Mouse (Mus musculus): ENCODE measurements at regions not wholly inside any gene's neighbourhood (a gene's known extent, or its start where the extent isn't known, plus 50 kb on each side); places are given as distances from the start of the nearest gene placed in this dataset.

DNA sequence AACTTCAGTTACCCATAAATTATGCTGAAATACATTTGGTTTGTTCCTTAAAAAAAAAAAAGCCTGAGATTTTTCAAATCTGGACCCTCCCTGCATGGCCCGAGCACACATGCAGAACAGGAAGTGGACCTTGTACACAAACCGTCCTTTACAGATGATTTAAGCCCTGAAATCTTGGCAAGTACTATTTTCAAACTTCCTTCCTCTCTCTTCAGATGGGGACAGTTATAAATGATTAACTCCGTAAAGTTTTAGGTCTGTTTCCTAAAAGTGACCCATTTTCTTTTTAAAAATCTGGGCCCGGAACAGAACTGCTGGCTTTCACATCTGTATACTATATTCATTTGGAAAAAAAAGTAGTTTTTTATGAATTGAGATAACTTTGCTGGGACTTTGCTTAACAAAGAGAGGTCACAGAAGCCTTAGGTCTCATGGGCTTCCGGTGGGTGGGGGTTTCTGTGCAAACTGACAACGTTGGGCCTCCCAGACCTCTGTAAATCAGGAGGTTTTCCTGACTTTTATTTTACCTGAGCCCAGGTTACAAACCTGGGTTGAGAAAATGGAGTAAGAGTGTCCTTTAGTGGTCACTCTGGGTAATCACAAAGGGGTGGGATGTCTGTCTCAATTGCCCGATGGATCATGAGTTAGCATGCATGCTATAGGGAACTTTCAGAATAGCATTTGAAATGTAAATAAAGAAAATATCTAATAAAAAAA lies 368.4 kb downstream of the Ankrd50 start:
- no peak for DNase-seq

DNA sequence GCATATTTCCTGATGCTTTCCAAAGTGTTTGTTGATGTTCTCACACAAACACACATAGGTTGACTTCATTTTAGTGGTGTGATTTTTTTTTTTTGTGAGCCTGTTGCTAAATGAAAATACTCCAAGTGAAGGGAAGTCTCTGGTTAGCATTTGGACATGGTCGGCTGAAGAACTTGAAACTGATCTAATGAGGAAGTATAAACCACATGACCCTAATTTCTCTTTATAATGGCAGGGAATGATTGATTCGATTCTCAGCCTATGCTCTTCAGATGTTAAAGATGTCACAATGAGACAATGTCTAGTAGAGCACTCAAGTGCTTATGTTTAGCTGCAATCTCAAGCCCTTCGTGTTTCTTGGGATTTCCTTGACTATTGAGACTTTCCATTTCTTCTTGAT lies 372.1 kb downstream of the Ankrd50 start:
- no peak for DNase-seq

DNA sequence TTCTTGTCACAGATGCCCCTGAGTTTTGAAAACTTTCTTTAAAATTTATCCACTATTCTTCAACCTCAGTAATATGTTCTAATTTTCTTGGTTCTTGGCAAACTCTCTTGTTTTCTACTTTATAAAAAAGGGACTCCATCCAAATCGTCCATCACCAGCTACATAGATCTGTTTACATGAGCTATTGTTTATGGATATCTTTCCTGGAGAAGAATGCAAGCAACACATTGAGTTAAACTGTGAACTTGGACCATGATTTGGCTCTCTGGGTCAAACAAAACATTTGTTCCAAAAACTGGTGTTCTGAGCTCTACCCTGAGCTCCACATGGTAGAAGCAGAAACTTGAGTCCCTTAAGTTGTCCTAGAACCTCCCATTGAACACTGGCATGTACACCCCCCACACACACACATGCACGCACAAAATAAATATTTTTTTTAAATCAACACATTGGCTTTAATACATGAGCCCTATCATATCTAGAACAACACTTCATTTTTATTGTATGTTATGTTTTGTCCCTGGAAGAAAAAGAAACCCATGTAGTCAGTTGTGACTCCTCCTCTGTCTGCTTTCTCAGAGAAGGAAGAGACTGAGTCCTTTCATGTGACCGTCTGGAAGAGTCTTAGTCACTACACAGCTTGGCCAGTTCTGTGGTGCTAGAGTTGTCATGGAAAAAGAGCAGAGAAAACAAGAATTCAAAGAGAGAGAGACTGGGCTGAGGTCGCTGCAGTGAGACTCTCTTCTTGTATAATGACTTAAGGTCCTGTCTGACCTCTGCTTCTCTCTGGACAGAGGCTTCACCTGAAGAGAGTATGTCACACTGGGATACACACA lies 379.4 kb downstream of the Ankrd50 start:
- no peak for DNase-seq

DNA sequence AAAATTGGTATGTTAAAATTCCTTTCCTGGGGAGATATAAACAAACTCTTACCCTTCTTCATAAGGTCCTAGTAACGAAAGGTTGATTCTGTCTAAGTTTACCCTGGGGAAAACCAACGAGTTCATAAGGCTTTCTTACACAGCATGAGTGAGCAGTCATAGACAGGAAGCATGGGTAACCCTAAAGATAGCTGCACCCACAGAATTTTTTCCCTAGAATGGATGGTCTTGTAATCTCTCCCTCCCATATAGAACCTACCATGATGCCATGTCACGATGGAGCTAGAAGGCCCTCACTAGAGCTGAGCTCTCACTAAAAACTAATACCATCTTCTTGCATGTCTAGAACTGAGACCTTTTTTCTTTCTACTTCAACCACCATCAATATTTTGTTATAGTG lies 380.1 kb upstream of the Gm5148 start:
- no peak for DNase-seq

DNA sequence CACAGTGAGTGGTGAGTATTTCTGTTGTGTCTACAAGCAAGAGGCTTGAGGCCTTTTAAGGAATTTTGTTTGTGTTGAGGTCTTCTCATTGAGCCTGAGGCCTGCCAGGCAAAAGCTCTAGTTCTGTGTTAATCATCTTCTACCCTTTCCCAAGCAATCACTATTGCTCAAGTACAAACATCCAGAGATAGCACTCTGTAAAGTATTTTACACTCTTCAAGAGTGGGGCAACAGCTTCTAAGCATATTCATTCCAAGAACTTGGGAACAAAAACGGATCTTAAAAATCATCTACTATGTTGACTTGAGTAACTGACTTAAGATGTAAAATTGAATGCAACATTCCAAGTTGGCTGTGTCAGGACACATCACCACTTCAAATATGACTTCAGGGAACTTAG lies 378.7 kb upstream of the Gm5148 start:
- no peak for DNase-seq

DNA sequence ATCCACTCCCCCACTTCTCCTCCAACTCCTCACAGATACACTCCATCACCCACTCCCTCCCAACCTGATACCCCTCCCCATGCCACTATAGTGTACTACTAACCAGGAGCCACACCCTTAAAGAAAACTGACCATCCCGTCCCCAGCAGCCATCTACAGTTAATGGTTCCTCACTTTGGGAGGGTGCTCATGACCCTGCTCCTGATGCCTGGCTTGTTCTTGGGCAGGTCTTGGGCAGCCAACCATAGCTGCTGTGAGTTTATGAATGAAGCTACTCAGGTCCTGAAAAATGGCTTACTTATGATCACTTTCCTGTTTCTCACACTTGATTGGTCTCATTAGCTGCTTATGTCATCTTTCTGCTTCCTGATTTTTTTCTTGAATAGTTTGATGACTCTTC lies 377.9 kb upstream of the Gm5148 start:
- DNase-seq, result no peak

DNA sequence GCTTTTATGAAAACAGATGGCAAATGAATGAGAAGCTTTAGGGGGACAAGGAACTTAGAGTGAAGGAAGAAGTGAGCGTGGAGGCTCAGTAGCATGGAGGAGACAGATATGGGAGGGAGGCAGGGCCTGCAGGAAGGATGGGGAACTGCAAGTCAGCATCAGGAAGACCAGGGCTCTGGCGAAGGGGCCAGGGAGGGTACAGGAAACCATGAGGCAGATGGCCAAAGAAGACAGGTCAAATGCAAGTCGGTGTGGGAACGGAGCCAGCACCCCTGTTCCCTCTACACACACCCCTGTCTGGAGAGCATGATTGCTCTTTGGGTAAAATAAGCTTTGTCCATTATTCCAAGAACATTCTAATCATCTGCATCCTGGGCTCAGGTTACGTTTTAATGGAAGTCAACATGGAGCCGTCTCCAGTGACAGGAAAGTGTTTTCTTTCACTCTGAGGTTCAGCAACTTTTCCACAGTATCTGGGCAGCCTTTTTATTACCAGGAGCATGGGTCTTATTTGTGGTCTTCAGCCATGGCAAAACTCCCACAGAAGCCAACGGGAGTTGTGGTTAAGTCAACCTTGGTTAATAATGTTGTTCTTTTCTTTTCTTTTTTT lies 370.2 kb upstream of the Gm5148 start:
- DNase-seq, result peak; percentile 22

DNA sequence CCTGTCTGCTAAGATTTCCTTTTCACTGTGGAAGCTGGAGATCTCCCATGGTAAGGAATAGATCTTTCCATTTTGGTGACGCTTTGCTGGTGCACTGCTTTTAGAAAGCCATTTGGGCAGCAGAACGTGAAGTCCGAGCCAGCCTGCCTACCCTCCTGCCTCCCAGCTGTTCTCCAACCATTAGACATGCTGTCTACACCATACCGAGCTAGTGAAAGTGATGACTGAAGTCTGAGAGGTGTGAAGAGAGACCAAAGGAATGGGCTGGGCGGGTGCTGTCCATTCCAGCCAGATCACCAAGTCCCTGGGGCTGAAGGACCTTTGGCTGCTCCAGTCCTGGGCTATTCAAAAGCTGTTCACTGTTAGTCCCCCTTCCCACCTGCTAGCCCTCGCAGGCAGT lies 360.3 kb upstream of the Gm5148 start:
- DNase-seq, result no peak

DNA sequence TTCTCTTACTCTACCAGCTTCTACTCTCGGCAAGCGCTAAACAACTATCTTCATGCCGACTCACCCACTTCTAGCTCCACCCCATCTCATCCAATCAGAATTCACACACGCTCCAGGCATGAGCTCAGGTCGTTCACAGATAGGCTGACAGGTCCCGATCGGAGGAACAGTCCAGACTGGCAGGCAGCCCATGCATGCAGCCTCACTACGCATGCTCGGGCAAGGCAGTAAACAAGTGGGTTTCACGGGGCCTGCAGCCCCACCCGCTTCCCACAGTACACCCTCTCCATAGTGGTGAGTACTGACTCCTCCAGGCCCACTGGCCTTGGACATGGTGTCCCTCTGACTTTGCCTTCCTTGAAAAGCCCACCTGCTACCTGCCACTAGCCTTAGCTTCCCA lies 358.1 kb upstream of the Gm5148 start:
- peak; percentile 71 for DNase-seq

DNA sequence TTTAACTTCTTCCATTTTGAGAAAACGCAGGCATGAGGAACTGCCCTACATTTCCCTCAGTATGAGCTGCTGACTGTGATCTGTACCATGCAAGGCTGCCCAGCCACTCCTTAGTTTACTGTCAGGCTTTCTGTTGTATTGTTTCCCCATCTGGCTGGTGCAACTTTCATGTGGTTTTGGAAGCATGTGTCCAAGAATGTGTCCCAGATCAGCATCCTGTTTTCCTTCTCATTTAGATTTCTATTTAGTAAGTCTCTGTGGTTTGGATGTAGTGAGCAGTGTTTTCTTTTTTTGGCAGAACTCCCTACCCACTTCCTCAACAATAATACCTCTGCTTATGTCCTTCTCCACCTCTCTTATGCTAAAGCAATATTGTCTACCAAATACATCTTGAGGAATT lies 352.5 kb upstream of the Gm5148 start:
- no peak for DNase-seq

DNA sequence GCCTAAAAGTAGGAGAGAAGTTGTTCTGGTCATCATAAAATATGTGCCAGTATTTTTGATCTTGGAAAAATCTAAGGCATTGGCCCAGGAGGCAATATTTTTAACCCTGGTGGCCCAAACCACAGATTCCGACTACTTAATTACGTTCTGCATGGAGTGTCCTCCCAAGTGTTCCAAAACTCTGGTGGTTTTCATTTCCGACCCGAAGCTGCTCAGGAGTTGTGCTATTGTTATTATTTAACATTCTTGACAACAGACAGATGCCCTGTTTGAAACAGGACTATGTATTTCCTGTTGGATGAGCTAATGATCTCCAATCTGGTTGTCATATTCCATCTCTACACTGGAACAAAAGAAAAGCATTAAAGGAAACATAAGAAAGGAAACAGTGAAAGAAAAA lies 349.7 kb upstream of the Gm5148 start:
- DNase-seq, result no peak

DNA sequence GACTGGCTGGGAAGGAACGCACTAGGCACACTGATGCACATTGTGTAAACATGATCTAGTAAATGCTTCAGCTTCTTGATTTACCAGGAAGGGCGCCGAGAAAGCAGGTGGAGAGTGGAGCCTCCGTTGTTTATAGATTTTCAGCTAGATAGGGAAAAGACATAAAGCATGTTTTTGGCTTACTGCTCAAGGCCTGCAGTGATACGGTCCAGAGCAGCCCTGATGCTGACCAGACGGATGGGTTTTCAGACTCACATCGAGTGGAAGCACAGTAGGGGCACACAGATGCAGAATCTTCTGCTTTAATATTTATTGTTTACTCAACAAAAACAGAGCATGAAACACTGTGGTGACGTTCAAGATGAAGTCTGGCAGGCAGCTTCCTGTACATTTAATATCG lies 331.3 kb upstream of the Gm5148 start:
- DNase-seq, result no peak

DNA sequence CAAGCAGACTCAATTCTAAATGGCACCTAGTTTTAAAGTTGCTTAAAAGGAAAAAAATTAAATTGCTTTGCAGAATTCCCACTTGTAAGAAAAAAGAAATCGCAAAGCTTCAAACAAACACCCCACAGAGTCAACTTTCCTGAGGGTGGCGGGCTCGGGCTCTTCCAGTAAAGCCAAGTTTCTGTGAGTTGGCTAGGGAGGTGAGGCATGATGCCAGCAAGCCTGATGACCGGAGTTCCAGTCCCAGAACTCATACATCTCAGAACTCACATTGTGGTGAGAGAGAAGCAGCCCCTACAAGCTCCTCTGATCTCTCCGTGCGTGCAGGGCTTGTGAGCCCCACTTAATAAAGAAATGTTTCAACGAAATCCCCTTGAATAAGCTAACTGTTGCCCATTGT lies 328.7 kb upstream of the Gm5148 start:
- DNase-seq, result no peak

DNA sequence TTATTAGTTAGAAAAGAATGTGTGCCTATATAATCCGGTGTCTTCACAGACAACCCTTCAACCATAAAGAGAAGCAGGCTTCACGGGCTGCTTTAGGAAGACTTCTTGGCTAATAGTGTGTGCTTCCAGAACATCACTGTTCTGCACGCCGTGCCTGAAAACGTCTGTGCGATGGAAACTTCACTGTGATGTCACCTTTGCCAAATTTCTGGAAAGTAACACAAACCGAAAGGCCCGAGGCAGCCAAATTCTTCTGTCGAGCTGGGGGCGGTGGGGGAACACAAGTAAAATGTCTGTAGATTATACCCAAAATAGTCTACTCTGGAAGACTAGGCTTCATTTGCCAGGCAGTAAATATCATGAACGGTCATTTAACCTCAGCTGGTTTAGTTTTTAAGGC lies 327.5 kb upstream of the Gm5148 start:
- DNase-seq, result no peak

DNA sequence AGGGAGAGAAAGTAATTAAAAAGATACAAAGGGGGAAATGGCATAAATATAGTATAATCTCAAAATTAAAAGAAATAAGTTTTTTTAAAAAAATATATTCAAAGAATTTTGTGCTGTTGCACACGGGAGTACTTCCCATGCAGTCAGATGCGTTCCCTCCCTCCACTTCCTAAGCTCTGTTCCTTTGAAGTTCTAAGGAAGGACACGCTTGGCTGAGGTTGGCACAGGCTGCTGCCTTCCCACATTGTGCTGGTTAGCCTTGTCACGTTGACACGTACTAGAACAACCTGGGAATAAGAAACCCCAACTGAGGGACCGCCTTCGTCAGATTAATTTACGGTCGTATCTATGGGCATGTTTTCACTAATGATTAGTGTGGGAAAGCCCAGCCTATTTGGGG lies 326.6 kb upstream of the Gm5148 start:
- DNase-seq, result no peak

DNA sequence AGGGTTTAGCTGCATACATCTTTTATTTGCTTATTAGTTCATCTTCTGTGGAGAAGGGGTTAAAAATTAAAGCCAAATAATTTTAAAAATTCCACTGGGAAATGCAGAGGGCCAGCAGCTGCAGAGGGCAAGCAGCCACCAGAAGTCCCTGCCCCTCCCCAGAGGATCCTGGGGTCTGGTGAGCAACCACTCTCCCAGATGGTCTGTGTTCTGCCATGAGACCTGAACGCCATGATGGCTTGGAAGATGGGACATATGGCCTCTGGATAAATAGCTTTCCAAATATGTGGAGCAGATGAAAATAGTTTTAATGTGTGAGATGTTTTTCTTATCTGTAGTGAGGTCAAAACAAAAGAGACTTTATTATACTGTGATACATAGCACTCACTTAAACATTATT lies 326.1 kb upstream of the Gm5148 start:
- DNase-seq, result peak; percentile 33

DNA sequence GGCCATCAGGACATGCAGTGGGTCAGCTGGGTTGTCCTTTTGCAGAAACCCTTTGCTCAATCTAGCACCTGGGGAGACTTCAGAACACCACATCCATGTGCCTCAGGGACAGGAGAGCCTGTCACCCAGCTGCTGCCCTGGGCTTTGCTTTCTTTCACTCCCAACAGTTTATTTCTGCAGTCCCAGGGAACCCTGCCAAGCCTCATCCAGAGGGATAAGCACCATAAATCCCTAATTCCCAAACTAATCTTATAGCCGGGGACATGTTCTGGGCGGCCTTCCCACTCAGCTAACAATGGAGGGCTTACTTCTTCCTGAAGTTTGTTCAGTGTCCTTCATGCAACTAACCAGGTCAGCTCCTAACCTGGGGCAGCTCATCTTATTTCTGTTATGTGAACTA lies 325.0 kb upstream of the Gm5148 start:
- peak; percentile 59 for DNase-seq

DNA sequence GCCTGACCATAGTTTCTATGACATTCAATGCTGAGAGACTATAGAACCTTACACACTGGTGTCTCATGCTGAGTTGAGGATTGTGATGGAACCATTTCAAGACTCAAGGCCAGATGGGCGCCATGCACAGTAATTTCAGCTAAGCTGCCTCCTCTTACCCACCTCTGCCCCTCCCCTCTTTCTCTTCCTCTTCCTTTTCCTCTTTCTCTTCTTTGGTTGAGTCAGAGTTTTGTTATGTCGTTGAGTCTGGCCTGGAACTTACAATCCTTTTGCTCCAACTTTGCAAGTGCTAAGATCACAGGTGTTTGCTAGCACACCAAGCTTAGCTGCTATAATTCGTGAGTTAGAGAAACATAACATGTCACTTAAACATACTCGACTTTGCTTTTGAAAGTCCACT lies 323.2 kb upstream of the Gm5148 start:
- no peak for DNase-seq

DNA sequence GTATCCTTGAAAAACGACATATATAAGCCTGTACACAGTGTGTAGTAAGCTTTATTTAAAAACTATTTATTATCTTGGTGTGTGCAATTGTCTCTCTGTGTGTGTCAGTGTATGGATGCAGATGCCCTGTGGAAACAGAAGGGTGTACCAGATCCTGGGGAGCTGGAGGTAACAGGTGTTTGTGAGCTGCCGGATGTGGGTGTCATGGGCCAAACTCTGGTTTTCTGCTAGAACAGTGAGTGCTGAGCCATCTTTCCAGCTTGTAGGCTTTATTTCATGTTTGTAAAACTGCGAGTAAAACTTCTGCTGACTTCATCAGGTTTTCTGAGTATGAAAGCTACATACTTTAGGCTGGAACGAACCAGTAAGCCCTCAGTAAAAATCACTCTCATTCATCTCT lies 322.3 kb upstream of the Gm5148 start:
- DNase-seq, result no peak

DNA sequence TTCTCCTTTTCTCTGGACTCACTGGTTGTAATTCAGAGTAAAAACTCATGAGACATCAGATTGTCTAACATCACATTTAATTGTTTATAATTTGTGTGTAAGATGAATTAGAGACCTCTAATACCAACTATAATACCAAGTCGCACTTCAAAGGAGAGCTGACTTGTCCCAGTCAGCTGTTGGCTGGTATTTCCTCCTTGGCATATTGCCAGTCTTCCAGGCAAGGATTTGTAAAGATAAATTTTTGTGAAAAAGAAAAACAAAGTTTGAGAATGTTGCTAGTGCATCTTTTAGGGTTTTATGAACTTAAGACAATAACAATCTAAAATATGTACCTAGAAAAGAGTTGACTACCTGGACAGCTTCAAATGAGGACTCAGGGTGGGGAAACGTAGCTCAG lies 321.7 kb upstream of the Gm5148 start:
- DNase-seq, result no peak

DNA sequence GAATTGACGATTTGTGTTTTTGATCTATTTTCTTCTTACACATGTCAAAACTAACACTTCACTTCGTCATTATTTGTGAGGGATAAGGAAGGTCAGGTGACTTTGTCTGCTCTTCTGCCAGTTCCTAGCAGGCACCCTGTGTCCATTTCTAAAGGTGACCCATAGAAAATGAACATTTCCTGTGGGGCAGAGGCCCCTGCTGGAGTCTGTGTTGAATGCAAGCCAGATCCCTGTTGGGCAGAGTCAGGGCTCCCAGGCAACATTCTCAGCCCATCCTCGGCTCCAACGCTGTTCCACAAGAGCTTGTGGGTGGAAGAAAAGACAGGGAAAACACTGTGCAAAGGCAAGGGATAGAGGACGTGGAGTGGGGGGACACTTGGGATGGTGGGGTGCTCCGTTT lies 321.2 kb upstream of the Gm5148 start:
- DNase-seq, result no peak

DNA sequence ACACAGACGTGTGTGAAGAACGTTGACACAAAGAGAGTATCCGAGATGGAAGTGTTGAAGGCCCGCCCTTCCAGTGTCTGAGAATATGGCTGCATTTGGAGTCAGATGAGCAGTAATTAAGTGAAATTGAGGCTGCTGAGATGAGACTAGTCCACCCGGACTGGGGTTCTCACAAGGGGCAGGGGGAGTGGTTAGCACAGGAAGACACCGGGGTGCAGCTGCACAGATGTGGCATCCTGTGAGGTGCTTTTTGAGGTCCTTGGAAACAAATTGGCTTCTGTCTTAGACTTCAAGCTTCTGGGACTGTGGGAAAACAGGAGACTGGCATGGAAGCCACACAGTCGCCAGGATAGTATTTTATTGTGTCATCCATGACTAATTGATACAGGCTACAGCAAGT lies 320.0 kb upstream of the Gm5148 start:
- no peak for DNase-seq

DNA sequence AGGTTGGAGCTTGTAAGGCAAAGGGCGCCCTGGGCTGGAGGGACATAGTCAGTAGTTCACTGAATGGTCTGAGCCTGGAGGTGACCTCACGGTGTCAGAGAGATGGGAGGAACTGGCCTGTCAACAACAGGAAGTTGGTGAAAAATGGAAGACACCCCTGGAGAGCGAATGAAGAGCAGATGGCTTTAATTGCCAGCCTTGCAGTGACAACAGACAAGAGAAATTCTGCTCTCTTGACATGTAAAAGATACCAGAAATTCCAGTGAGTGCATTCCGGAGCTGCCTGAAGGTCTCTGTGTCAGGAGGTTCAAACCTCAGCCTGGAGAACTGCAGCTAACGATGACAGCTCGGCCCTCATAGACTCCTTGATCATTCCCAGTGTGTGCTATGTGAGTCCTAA lies 318.3 kb upstream of the Gm5148 start:
- DNase-seq, result no peak

DNA sequence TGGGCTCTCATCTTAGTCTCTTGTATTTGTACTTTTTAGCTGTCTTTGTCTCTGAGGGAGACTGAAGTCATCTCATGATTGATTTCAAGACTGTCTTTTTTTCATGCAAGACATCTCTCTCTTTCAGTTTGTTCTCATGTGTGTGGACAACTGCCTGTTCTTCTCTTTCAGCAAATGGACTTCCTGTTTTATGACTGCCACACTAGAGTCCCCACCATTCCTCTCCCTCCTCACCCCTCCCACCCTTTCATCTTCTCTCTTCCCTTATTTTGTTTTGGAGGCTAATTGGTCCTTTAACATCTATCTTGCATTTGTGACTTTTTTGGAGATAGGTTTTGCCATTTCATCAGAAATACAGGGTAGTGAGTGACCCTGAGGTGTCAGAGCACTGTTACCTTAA lies 311.8 kb upstream of the Gm5148 start:
- no peak for DNase-seq
